Mouse (Mus musculus): Measurements from ENCODE around the gene Gm10073.
"Not testable (repeated sequence)": the region's sequence is repeated elsewhere in the genome, so short reads cannot be mapped to it uniquely, and the experiment has no call there.

The Gm10073 gene

GRCm38 (mm10) chr8:106599265-106599979 is 26.2 kb upstream of the Gm10073 start:
- in situ Hi-C loops (cut with MboI, MseI) = no loop called here

DNA sequence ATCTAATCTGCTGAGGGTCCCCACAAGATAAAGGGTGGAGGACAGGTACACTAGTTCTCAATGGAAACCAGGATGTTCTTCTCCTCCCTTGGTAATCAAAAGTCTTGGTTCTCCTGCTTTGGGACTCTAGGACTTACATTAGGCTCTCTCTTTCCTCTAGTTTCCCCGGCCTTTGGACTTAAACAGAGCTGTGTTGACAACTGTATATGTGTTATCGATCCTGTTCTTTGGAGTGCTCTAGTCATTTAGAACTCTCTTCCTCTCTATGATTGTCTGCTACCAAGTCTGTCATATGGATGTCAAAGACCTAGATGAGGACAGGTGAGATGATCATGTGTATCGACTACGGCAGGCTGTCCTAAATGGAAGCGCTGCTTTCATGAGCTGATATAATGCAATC is 23.8 kb upstream of the Gm10073 start:
- in situ Hi-C loops (cut with MboI, MseI) = no loop called here

GRCm38 (mm10) chr8:106595623-106596022 is 22.4 kb upstream of the Gm10073 start:
- in situ Hi-C loops (cut with MboI, MseI) = not testable (repeated sequence)

DNA sequence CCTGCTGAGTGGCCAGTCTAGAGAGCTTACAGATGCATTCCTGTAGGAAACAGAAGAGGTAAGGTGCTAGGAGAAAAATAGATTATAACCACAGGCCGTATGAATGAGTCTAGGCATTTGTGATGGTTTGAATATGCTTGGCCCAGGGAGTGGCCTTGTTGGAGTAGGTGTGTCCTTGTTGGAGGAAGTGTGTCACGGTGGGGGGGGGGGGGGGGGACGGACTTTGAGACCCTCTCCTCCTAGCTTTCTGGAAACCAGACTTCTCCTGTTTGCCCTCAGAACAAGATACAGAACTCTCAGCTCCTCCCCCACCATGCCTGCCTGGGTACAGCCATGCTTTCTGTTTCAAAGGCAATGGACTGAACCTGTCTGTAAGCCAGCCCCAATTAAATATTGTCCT is 19.2 kb upstream of the Gm10073 start:
- in situ Hi-C loops (cut with MboI, MseI) = no loop called here

DNA sequence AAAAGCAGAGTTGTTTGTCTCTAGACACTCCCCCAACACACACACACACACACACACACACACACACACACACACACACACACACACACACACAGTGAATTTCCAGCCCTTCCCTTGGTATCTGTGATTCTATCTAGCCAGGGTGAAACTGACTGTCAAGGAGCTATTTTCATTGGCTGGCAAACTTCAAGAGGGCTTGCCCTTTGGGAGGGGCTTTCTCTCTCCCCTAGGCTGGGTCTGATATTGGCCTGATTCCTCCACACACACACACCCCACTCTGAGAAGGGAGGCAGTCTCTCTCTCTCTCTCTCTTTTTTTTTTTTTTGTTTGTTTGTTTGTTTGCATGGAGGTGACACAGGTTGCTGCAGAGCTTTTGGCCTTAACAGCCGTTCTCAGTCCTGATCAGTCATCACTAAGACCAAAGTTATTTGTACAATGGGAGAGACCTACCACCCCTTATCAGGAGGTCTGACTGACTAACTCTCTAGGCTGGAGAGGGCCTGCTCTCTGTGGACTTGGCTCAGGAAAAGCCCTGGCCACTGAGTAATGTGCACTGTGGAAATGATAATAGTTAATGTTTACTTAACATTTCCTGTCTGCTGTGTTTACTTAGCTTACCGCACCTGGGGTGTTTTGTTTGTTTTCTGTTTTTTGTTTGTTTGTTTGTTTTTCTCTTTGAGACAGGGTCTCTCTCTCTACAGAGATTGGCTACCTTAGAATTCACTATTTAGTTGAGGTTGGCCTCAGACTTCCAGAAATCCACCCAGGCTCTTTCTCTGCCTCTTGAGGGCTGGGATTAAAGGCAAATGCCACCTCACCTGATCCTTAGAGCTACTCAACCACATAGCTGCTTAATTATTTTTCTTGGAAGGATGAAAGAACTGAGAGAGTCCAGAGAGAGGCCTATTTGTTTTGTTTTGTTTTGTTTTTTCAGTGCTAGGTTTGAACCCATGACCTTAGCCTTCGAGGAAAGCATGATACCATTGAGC is 15.5 kb upstream of the Gm10073 start:
- in situ Hi-C loops (cut with MboI, MseI) = no loop called here

GRCm38 (mm10) chr8:106586896-106587295 is 13.6 kb upstream of the Gm10073 start:
- in situ Hi-C loops (cut with MboI, MseI) = no loop called here

DNA sequence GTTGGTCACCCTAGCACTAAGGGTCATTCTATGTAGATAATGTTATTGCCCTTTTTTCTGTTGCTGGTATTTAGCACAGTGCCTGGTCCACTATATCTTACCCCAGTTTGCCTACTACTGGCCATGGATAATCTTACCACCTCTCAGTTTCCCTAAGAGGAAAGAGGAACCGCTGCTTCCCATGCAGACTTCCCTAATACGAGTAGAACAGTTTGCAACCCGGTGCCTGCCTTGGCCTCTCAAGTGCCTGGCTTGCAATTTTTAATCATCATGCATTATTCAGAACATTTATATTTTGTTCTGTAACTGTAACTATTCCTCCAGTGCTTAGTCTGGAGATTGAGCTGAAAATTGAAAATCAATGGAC is 12.4 kb upstream of the Gm10073 start:
- in situ Hi-C loops (cut with MboI, MseI) = no loop called here

DNA sequence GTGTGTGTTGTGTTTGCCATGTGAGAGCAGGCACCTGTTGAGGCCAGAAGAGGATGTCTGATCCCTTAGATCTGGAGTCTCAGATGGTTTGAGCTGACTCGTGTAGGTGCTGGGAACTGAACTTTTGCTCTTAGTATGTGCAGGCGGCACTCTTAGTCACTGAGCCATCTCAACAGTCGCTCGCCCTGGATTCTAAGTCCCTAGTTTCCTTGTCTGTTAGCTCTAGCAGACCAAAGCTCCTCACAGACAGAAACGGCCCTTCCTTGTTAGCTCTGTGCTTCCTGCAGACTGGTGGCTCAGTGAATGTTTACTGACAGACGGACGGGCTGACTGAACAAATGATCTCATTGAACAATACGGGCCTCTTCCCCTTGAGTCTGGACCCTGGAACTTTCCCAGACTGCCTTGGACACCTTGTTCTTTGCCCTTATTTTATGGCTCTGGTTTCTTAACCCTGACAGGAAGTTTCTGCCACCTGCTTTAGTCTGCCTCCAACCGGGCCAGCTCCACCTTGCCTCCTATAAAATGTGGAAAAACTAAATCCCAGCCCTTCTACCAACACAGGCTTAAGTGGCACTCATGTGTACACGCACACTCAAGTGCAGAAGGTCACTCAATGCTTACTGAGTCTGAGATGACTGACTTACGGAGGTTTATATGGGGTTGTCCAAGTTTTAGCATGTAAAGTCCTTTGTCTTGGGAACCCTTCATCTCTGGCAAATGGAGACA is 11.8 kb upstream of the Gm10073 start:
- in situ Hi-C loops (cut with MboI, MseI) = no loop called here

GRCm38 (mm10) chr8:106581344-106582088 is 8.3 kb upstream of the Gm10073 start:
- in situ Hi-C loops (cut with MboI, MseI) = no loop called here

DNA sequence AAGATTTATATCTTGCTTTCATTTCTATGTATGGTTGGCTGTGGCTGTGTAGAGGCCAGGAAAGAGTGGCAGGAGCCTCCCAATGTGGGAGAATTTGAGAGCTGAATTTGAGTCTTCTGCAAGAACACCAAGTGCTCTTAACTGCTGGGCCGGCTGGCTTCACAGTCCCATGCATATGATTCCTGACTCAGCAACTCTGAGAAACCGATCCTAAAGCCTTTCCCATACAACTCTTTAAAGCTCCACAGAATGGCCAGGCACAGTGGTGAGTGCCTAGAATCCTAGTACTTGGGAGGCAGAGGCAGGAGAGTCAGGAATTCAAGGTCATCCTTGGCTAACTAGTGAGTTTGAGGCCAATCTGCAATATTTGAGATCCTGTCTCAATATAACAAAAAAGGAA is 6.2 kb upstream of the Gm10073 start:
- in situ Hi-C loops (cut with MboI, MseI) = no loop called here

GRCm38 (mm10) chr8:106576849-106577555 is 3.7 kb upstream of the Gm10073 start:
- in situ Hi-C loops (cut with MboI, MseI) = no loop called here

GRCm38 (mm10) chr8:106574283-106574682 is 1.0 kb upstream of the Gm10073 start:
- in situ Hi-C loops (cut with MboI, MseI) = no loop called here

GRCm38 (mm10) chr8:106572175-106572574 is 1.1 kb downstream of the Gm10073 start:
- in situ Hi-C loops (cut with MboI, MseI) = not testable (repeated sequence)

- in situ Hi-C loops (cut with MboI, MseI) = no loop called here
Observed at GRCm38 (mm10) chr8:106571551-106572172, 1.6 kb downstream of the Gm10073 start.

DNA sequence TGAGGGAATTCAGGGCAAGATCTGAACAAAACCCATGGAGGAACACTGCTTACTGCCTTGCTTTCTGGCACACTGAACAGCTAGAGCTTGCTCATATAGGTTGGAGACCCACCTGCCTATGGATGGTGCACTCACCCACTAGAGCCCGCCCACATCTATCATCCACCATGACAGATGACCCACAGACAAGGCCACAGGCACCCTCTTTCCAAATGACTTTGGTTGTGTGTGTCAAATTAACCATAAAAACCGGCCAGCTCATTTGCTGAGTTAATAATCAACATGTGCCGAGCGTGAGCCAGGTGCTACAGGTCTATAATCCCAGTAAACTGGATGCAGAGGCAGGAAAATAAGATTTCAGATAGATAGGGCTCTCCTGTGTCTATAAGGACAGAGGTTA is 2.9 kb downstream of the Gm10073 start:
- in situ Hi-C loops (cut with MboI, MseI) = no loop called here

GRCm38 (mm10) chr8:106569006-106569405 is 4.3 kb downstream of the Gm10073 start:
- in situ Hi-C loops (cut with MboI, MseI) = no loop called here

GRCm38 (mm10) chr8:106563691-106564182 is 9.5 kb downstream of the Gm10073 start:
- in situ Hi-C loops (cut with MboI, MseI) = loop anchor here (5.0 kb wide), 1 partner anchor 84 kb away; no protein-coding TSS in a partner anchor

- in situ Hi-C loops (cut with MboI, MseI) = loop anchor here (5.0 kb wide), 1 partner anchor 86 kb away; no protein-coding TSS in a partner anchor
Observed at GRCm38 (mm10) chr8:106561097-106561865, 12.0 kb downstream of the Gm10073 start.

- in situ Hi-C loops (cut with MboI, MseI) = loop anchor here (5.0 kb wide), 1 partner anchor 87 kb away; no protein-coding TSS in a partner anchor
Observed at GRCm38 (mm10) chr8:106559844-106560243, 13.4 kb downstream of the Gm10073 start.
